Mouse (Mus musculus): ENCODE data around the gene Itgal. TPM values are rescaled to one million over a fixed set of nuclear protein-coding genes. Genes with fewer than 3 reads are reported as not detected.
"Not testable (repeated sequence)": the region's sequence is repeated elsewhere in the genome, so short reads cannot be mapped to it uniquely, and the experiment has no call there.

Itgal gene
- polyA plus RNA-seq, 1 experiment = 1.3 TPM

DNA sequence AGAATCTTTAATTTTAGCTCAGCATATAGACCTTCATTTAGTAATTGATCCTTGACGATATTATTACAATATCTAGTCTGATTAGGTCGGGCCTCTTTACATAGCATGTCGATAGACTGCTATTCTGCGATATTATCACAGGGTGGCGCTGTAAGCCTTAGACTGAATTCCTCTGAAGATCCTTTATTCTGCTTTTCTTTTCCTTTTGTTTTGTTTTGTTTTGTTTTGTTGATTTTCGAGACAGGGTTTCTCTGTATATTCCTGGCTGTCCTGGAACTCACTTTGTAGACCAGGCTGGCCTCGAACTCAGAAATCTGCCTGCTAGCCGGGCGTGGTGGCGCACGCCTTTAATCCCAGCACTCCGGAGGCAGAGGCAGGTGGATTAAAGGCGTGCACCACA lies 66.4 kb downstream of the Itgal start:
- TF ChIP-seq CTCF (IDR thresholded peaks at IDR 0.05; ENCODE audit: extremely low read depth, insufficient read depth, low read length) = peak; percentile 31; the same call in 1 of the 2 replicates
- not testable (repeated sequence) for H3K27ac ChIP-seq (ENCODE audit: insufficient read depth, low read length); H3K4me1 ChIP-seq (ENCODE audit: control insufficient read depth, insufficient read depth, low read length); H3K4me3 ChIP-seq (ENCODE audit: insufficient read depth, low read length)

DNA sequence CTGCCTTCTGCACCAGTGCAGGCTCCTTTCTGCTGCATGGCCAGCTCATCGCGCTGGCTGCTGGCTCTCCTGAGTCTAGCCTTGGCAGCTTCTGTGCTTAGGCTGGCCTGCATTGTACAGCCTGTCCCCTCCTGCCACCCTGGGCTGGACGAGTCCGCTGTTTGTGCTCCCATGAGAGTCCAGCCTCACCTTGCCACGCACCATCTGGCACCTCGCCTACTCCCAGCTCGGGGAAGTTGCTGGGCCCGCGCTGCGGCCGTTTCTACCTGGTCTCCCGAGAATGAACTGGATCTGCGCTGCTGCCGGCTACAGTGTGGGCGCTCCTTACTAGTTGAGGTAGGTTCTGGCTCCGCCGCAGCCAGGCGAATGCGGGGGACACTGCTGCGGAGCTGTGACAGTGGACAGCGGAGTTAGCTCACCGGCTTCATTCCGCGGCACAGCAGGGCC lies 67.4 kb downstream of the Itgal start:
- Histone ChIP-seq H3K4me3 (ENCODE audit: insufficient read depth, low read length) (peak overlapping the region; percentile 38), H3K27ac (ENCODE audit: insufficient read depth, low read length) (peak overlapping the region; percentile 35; the same call in 1 of the 2 replicates), H3K4me1 (ENCODE audit: control insufficient read depth, insufficient read depth, low read length) (no peaks in the 10 kb centered on the region)
- TF ChIP-seq CTCF (IDR thresholded peaks at IDR 0.05; ENCODE audit: extremely low read depth, insufficient read depth, low read length) (no peak), POLR2A (IDR thresholded peaks at IDR 0.05; ENCODE audit: extremely low read depth, insufficient read depth, low read length) (no peak)

DNA sequence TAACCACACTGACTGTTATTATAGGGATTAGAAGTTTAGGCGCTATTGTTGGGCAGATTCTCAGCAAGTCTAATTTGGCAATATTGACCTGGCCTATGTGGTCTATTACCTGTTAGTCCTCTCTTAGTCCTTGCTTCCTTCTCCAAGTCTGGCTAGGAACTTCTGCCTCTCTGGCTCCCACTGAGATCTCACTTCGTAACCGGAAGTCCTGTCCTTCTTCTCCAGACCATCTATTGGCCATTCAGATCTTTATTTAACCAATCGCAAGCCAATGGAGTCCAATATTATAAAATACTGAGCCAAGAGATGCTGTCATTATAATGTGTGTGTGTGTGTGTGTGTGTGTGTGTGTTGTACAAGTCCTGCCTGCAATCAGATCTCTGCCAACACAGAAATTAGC lies 68.1 kb downstream of the Itgal start:
- Histone ChIP-seq H3K4me1 (ENCODE audit: control insufficient read depth, insufficient read depth, low read length) (no peaks in the 10 kb centered on the region), H3K4me3 (ENCODE audit: insufficient read depth, low read length) (peak overlapping the region; percentile 38; the same call in 1 of the 2 replicates), H3K27ac (ENCODE audit: insufficient read depth, low read length) (no peak overlapping the region)
- no peak for TF ChIP-seq CTCF (IDR thresholded peaks at IDR 0.05; ENCODE audit: extremely low read depth, insufficient read depth, low read length)
- no peak for TF ChIP-seq POLR2A (IDR thresholded peaks at IDR 0.05; ENCODE audit: extremely low read depth, insufficient read depth, low read length)

DNA sequence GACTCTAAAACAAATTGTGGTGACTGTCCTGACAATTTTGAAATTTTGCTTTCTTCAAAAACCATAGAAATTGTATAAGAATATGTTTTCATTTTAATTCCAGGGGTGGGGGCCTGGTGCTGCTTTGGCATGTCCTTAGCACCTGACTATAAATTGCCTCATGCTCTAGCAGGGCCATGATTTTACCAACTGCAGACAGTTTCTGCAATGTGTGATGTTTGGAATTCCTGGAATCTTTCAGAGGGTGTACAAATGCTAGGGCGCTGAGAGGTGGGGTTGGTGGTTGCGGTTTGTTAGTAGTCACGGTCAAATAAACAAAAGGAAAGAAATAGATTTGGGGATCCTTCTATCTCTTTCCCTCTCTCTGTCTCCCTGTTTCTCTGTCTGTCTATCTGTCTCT lies 70.2 kb downstream of the Itgal start:
- Histone ChIP-seq H3K4me3 (ENCODE audit: insufficient read depth, low read length) (no peak overlapping the region), H3K4me1 (ENCODE audit: control insufficient read depth, insufficient read depth, low read length) (no peaks in the 10 kb centered on the region), H3K27ac (ENCODE audit: insufficient read depth, low read length) (no peak overlapping the region)
- TF ChIP-seq CTCF (IDR thresholded peaks at IDR 0.05; ENCODE audit: extremely low read depth, insufficient read depth, low read length) = no peak
- no peak for TF ChIP-seq POLR2A (IDR thresholded peaks at IDR 0.05; ENCODE audit: extremely low read depth, insufficient read depth, low read length)

DNA sequence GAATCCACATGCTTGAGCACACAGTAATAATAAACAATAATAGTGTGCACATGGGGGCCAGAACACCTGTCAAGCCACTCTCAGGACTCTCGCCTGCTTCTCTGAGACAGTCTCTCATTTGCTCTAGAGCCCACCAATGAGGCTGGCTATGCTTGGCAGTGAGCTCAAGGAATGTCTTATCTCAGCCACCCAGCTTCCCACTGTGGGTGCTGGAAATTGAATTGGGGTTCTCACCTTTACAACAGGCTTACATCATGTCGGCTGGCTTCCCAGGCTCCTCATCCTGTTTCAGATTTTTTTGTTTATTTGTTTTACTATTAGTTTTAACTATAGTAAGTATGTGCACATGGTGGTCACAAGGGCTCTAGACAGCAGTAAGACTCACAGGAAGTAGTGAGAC lies 75.2 kb downstream of the Itgal start:
- no peak for TF ChIP-seq POLR2A (IDR thresholded peaks at IDR 0.05; ENCODE audit: extremely low read depth, insufficient read depth, low read length)
- no peak for TF ChIP-seq CTCF (IDR thresholded peaks at IDR 0.05; ENCODE audit: extremely low read depth, insufficient read depth, low read length)
- Histone ChIP-seq H3K27ac (ENCODE audit: insufficient read depth, low read length) (no peak overlapping the region), H3K4me3 (ENCODE audit: insufficient read depth, low read length) (no peak overlapping the region), H3K4me1 (ENCODE audit: control insufficient read depth, insufficient read depth, low read length) (no peaks in the 10 kb centered on the region; the same call in 1 of the 2 replicates)

DNA sequence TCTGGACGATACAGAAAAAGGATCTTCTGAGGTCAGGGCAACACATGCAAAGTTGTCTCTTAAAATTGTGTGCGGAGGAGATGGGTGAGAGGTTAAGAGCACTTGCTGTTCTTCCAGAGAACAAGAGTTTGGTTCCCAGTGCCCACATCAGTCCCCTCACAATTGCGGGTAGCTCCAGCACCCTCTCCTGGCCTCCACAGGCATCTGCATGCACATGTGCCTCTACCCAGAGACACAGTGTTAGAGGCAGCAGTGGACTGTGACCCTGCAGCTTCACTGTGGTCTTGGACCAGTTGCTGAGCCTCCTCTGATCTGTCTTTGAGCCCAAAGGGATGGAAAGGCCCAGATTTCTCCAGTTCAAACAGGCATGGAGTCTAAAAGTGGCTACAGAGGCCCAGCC lies 75.8 kb downstream of the Itgal start:
- H3K4me1 ChIP-seq (ENCODE audit: control insufficient read depth, insufficient read depth, low read length); H3K4me3 ChIP-seq (ENCODE audit: insufficient read depth, low read length); H3K27ac ChIP-seq (ENCODE audit: insufficient read depth, low read length): not testable (repeated sequence)

DNA sequence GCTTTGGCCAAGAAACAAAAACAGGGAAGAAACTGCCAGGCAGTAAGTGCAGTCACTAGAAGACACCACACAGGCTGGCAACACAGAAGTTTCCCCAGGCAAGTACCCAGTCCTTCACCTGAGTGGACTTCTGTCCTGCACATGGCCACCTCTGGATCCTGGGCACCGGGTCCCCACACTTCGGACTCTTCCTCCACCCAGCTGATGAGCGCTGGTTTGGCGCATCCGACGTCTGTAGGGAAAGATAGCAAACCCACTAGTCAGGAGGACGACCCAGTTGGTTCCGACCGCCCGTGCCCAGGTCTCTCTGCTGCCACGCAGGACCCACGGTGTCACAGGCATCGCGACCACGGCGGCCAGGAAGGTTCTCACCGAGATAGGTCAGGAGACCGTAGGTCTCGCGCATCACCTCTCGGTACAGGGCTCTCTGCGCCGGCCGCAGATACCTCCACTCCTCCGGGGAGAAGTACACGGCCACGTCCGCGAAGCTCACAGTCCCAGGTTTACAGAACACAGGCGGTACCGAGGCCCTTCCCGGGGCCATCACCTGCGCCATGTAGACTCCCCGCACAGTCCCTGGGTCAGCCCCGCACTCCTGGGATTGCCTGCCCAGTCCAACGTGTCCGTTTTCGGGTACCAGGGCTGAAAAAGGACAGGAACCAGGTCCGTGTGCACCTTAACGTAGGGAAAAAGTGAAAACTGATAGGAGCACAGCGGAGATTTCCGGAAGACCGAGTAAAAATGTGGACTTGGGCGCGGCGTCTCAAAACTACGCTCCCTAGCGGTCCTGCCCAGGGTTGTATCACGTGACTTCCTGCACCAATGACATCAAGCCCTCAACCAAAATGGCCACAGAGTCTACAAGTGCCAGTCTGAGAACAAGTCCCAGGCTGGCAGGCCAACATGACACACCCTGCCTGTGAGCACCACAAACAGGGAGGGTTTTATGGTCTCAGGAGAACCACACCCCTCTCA lies 79.5 kb downstream of the Itgal start, which contains the start of gene Zfp747:
Gene Zfp747 (minus strand): TSS at position 780 of the 975 bp plus-strand sequence.
- H3K4me1 ChIP-seq (ENCODE audit: control insufficient read depth, insufficient read depth, low read length); H3K27ac ChIP-seq (ENCODE audit: insufficient read depth, low read length): not testable (repeated sequence)
- peak within 1 kb of the TSS; percentile 63 for H3K4me3 ChIP-seq (ENCODE audit: insufficient read depth, low read length)
- TF ChIP-seq CTCF (IDR thresholded peaks at IDR 0.05; ENCODE audit: extremely low read depth, insufficient read depth, low read length) (peak; percentile 58), POLR2A (IDR thresholded peaks at IDR 0.05; ENCODE audit: extremely low read depth, insufficient read depth, low read length) (peak; percentile 92)

DNA sequence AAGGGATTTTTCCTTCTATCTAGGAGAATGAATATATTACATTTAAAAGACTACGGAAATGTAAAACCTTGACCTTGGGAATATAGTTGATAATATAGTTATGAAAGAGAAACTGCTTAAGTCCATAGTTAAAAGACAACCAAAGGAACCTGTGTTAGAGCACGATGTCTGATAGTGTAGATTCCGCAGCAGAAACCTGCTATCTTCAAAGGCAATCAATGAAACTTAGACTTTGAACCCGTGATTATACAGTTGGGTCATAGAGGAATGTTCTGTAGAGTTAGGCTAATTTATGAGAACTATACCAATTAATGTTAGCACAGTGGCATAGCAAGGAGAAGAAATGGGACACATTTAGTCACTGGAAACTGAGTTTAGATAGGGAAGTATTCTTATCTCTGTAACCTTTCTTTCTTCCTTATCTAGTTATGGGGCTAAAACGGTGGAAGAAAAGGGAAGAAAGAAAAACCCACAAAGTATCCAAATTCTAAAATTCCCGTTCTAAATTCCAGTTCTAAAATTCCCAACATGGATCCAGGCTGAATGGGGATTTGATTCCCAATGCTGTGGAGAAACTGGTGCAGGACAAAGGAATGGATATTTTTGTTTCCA lies 82.4 kb downstream of the Itgal start:
- TF ChIP-seq POLR2A (IDR thresholded peaks at IDR 0.05; ENCODE audit: extremely low read depth, insufficient read depth, low read length) (no peak), CTCF (IDR thresholded peaks at IDR 0.05; ENCODE audit: extremely low read depth, insufficient read depth, low read length) (no peak)
- Histone ChIP-seq H3K4me1 (ENCODE audit: control insufficient read depth, insufficient read depth, low read length) (no peaks in the 10 kb centered on the region; the same call in 1 of the 2 replicates), H3K4me3 (ENCODE audit: insufficient read depth, low read length) (no peak overlapping the region), H3K27ac (ENCODE audit: insufficient read depth, low read length) (no peak overlapping the region)

Other genes starting within 250 kb of the Itgal start
- gene Zg16, start 208.9 kb upstream of the Itgal start, polyA plus RNA-seq (2012; rRNA removed) = 0.31 TPM in 1 of 2 replicates, not detected in the other
- gene AI467606, start 204.9 kb upstream of the Itgal start, polyA plus RNA-seq (2012; rRNA removed) = 2.6 and 2.8 TPM in 2 replicates
- gene Qprt, start 174.0 kb upstream of the Itgal start, polyA plus RNA-seq (2012; rRNA removed) = 0.74 and 0.77 TPM in 2 replicates
- 0.15 and 0.19 TPM in 2 replicates for gene Spn, start 158.4 kb upstream of the Itgal start, polyA plus RNA-seq (2012; rRNA removed)
- gene Cd2bp2, start 100.2 kb upstream of the Itgal start, polyA plus RNA-seq (2012; rRNA removed) = 85.0 and 99.3 TPM in 2 replicates
- 70.4 and 76.0 TPM in 2 replicates for gene Tbc1d10b, start 87.8 kb upstream of the Itgal start, polyA plus RNA-seq (2012; rRNA removed)
- gene Mylpf, start 87.4 kb upstream of the Itgal start, polyA plus RNA-seq (2012; rRNA removed) = 2.0 and 2.2 TPM in 2 replicates
- gene Zfp553, start 63.2 kb upstream of the Itgal start, polyA plus RNA-seq (2012; rRNA removed) = 13.5 and 15.5 TPM in 2 replicates
- gene Sept1, start 63.1 kb upstream of the Itgal start, polyA plus RNA-seq (2012; rRNA removed) = 9.2 and 10.4 TPM in 2 replicates
- gene Zfp771, start 52.0 kb upstream of the Itgal start, polyA plus RNA-seq (2012; rRNA removed) = 109 and 110 TPM in 2 replicates
- gene Dctpp1, start 35.6 kb upstream of the Itgal start, polyA plus RNA-seq (2012; rRNA removed) = 33.0 and 37.4 TPM in 2 replicates
- gene Sephs2, start 22.2 kb upstream of the Itgal start, polyA plus RNA-seq (2012; rRNA removed) = 26.2 and 27.5 TPM in 2 replicates
- 14.2 and 14.6 TPM in 2 replicates for gene Zfp768, start 49.3 kb downstream of the Itgal start, polyA plus RNA-seq (2012; rRNA removed)
- 5.2 and 5.5 TPM in 2 replicates for gene Zfp747, start 79.8 kb downstream of the Itgal start, polyA plus RNA-seq (2012; rRNA removed)
- 2.7 TPM in 2 replicates for gene 9130019O22Rik, start 90.9 kb downstream of the Itgal start, polyA plus RNA-seq (2012; rRNA removed)
- gene E430018J23Rik, start 97.4 kb downstream of the Itgal start, polyA plus RNA-seq (2012; rRNA removed) = 5.4 and 8.3 TPM in 2 replicates
- 3.4 and 3.9 TPM in 2 replicates for gene Zfp764, start 110.6 kb downstream of the Itgal start, polyA plus RNA-seq (2012; rRNA removed)
- gene Zfp688, start 125.8 kb downstream of the Itgal start, polyA plus RNA-seq (2012; rRNA removed) = 19.2 and 19.3 TPM in 2 replicates
- gene Zfp689, start 152.9 kb downstream of the Itgal start, polyA plus RNA-seq (2012; rRNA removed) = 5.3 and 5.8 TPM in 2 replicates
- gene Prr14, start 163.4 kb downstream of the Itgal start, polyA plus RNA-seq (2012; rRNA removed) = 44.0 and 44.8 TPM in 2 replicates
- 26.6 and 27.1 TPM in 2 replicates for gene Fbrs, start 182.9 kb downstream of the Itgal start, polyA plus RNA-seq (2012; rRNA removed)
- 24.7 and 26.4 TPM in 2 replicates for gene Srcap, start 215.7 kb downstream of the Itgal start, polyA plus RNA-seq (2012; rRNA removed)
- 11.3 and 13.3 TPM in 2 replicates for gene Gm42715, start 223.3 kb downstream of the Itgal start, polyA plus RNA-seq (2012; rRNA removed)